Mouse (Mus musculus): ENCODE data around the gene Cnp.

DNA sequence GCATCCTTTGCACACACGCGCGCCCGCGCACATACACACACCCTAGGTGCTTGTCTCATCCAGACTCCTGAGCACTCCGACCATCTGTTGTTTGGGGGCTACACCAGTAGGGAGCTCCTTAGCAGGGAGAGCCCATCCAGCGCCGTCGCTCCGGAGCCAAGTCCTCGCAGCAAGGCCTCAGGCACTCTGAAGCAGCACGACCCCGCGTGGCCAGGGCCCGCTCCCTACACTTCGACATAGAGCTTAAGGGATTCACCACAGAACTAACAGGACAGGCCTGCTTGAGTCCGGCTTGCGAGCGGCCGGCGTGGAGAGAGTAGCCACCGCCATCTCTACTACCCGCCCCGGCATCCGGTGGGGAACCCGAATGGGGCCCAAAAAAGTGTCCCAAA, 47.6 kb upstream of the Cnp start:
- TF ChIP-seq CTCF (IDR thresholded peaks at IDR 0.05; ENCODE audit: extremely low read depth, insufficient read depth, insufficient read length, insufficient replicate concordance) (no peak), POLR2A (IDR thresholded peaks at IDR 0.05; ENCODE audit: low read depth, low read length) (no peak)

Measured in spleen, adult 2 months (tissue).